ENCODE assay signal across 14 mouse cellular contexts in genomic region chr12:29050516-29051251, GRCm38 (mm10).
DNase-seq lines count a peak whose midpoint lies in the region; ATAC-seq and TF ChIP-seq lines count a peak whose summit lies in the region.
"Had no signal": no experiment of that assay in that cellular context is flagged by ENCODE, and none has a peak within 500 bp of the region (broad histone marks: within the 10 kb centered on the region; RNA-seq: fewer than 3 reads in every experiment).

No protein-coding gene starts in this region.

- no peaks in the 10 kb centered on the region for H3K27me3 ChIP-seq in heart, postnatal 0 days (ENCODE audit: control insufficient read depth, insufficient read depth, low read length)
- no peaks in the 10 kb centered on the region for H3K27me3 ChIP-seq in midbrain, embryonic 13.5 days
- no peaks in the 10 kb centered on the region; the same call in 1 of the 2 replicates for H3K27me3 ChIP-seq in midbrain, embryonic 11.5 days (ENCODE audit: control insufficient read depth, insufficient read depth, low read length)
- no peaks in the 10 kb centered on the region for H3K27me3 ChIP-seq in hindbrain, embryonic 14.5 days (ENCODE audit: control insufficient read depth, insufficient read depth, low read length)
- no peaks in the 10 kb centered on the region for H3K27me3 ChIP-seq in neural tube, embryonic 15.5 days (replicated peaks)
- no peaks in the 10 kb centered on the region for H3K27me3 ChIP-seq in midbrain, embryonic 16.5 days (ENCODE audit: control insufficient read depth, insufficient read depth, low read depth, low read length)
- H3K27me3 ChIP-seq: liver, embryonic 13.5 days had no signal

- no peak overlapping the region for H3K9ac ChIP-seq in heart, postnatal 0 days (replicated peaks; ENCODE audit: low read depth, low read length)
- no peak overlapping the region for H3K9ac ChIP-seq in midbrain, embryonic 13.5 days (replicated peaks)
- no peak overlapping the region for H3K9ac ChIP-seq in midbrain, embryonic 11.5 days (ENCODE audit: low read length)
- no peak overlapping the region for H3K9ac ChIP-seq in hindbrain, embryonic 14.5 days
- H3K9ac ChIP-seq in neural tube, embryonic 15.5 days (replicated peaks): no peak overlapping the region
- no peak overlapping the region for H3K9ac ChIP-seq in midbrain, embryonic 16.5 days (ENCODE audit: low read depth, low read length)
- H3K9ac ChIP-seq: liver, embryonic 13.5 days had no signal

- no peaks in the 10 kb centered on the region for H3K9me3 ChIP-seq in heart, postnatal 0 days (replicated peaks; ENCODE audit: control insufficient read depth, low read length)
- no peaks in the 10 kb centered on the region for H3K9me3 ChIP-seq in midbrain, embryonic 13.5 days
- no peaks in the 10 kb centered on the region for H3K9me3 ChIP-seq in midbrain, embryonic 11.5 days (ENCODE audit: control insufficient read depth, low read length)
- no peaks in the 10 kb centered on the region for H3K9me3 ChIP-seq in hindbrain, embryonic 14.5 days (ENCODE audit: control insufficient read depth, low read length)
- no peaks in the 10 kb centered on the region for H3K9me3 ChIP-seq in neural tube, embryonic 15.5 days (replicated peaks)
- H3K9me3 ChIP-seq in midbrain, embryonic 16.5 days (replicated peaks; ENCODE audit: control insufficient read depth, low read length, poor library complexity, severe bottlenecking): no peaks in the 10 kb centered on the region
- H3K9me3 ChIP-seq: liver, embryonic 13.5 days had no signal

- no peak overlapping the region for H3K27ac ChIP-seq in heart, postnatal 0 days (ENCODE audit: low read depth)
- peak overlapping the region; percentile 36; the same call in 1 of the 2 replicates for H3K27ac ChIP-seq in midbrain, embryonic 13.5 days
- H3K27ac ChIP-seq in midbrain, embryonic 11.5 days (ENCODE audit: low read depth, low read length): no peak overlapping the region
- H3K27ac ChIP-seq in hindbrain, embryonic 14.5 days: peak overlapping the region; percentile 4; the same call in 1 of the 2 replicates
- peak overlapping the region; percentile 50 for H3K27ac ChIP-seq in neural tube, embryonic 15.5 days (replicated peaks)
- no peak overlapping the region for H3K27ac ChIP-seq in midbrain, embryonic 16.5 days (ENCODE audit: low read length)
- H3K27ac ChIP-seq: liver, embryonic 13.5 days; macrophage had no signal

- WGBS in heart, postnatal 0 days: 40% methylated on average over 8 of the region's 8 CpGs
- WGBS in midbrain, embryonic 13.5 days: 64% methylated on average over 8 of the region's 8 CpGs
- 73% methylated on average over 8 of the region's 8 CpGs for WGBS in midbrain, embryonic 11.5 days
- WGBS in hindbrain, embryonic 14.5 days: 32% methylated on average over 8 of the region's 8 CpGs
- WGBS in neural tube, embryonic 15.5 days: 28% methylated on average over 8 of the region's 8 CpGs
- 55% methylated on average over 8 of the region's 8 CpGs for WGBS in midbrain, embryonic 16.5 days

- H3K4me3 ChIP-seq in heart, postnatal 0 days (ENCODE audit: low read depth, low read length): no peak overlapping the region
- H3K4me3 ChIP-seq in midbrain, embryonic 13.5 days (replicated peaks): no peak overlapping the region
- H3K4me3 ChIP-seq in midbrain, embryonic 11.5 days (ENCODE audit: low read depth, low read length): no peak overlapping the region
- H3K4me3 ChIP-seq in hindbrain, embryonic 14.5 days (replicated peaks; ENCODE audit: low read length): no peak overlapping the region
- no peak overlapping the region for H3K4me3 ChIP-seq in neural tube, embryonic 15.5 days (replicated peaks)
- no peak overlapping the region for H3K4me3 ChIP-seq in midbrain, embryonic 16.5 days (ENCODE audit: low read depth, low read length)
- H3K4me3 ChIP-seq: liver, embryonic 13.5 days; myocyte had no signal

- no peaks in the 10 kb centered on the region for H3K36me3 ChIP-seq in heart, postnatal 0 days (replicated peaks; ENCODE audit: control insufficient read depth, insufficient read depth, low read length)
- H3K36me3 ChIP-seq in midbrain, embryonic 13.5 days: no peaks in the 10 kb centered on the region
- no peaks in the 10 kb centered on the region for H3K36me3 ChIP-seq in midbrain, embryonic 11.5 days (ENCODE audit: control insufficient read depth, insufficient read depth, low read length)
- H3K36me3 ChIP-seq in hindbrain, embryonic 14.5 days (replicated peaks; ENCODE audit: control insufficient read depth, insufficient read depth): no peaks in the 10 kb centered on the region
- no peaks in the 10 kb centered on the region for H3K36me3 ChIP-seq in neural tube, embryonic 15.5 days
- H3K36me3 ChIP-seq in midbrain, embryonic 16.5 days (ENCODE audit: control insufficient read depth, insufficient read depth, low read length): no peaks in the 10 kb centered on the region
- H3K36me3 ChIP-seq: liver, embryonic 13.5 days had no signal

- DNase-seq in heart, postnatal 0 days (ENCODE audit: low spot score): peak; percentile 15
- DNase-seq in heart, postnatal 36 days: no peak
- no peak for DNase-seq in midbrain, embryonic 11.5 days (ENCODE audit: low spot score, missing footprints)
- DNase-seq in hindbrain, embryonic 14.5 days (ENCODE audit: low spot score): peak; percentile 50
- DNase-seq in left cerebral cortex, adult 8-10 months (ENCODE audit: low spot score in 2 of 2): no peak
- DNase-seq: cerebellum, adult 11 months; gastrocnemius, postnatal 14 days; liver, embryonic 13.5 days; right cerebral cortex, adult 18-20 months had no signal

- H3K4me2 ChIP-seq in heart, postnatal 0 days (ENCODE audit: low read depth, low read length): no peak overlapping the region
- no peak overlapping the region for H3K4me2 ChIP-seq in midbrain, embryonic 13.5 days (replicated peaks)
- H3K4me2 ChIP-seq in midbrain, embryonic 11.5 days: no peak overlapping the region
- H3K4me2 ChIP-seq in hindbrain, embryonic 14.5 days (replicated peaks): no peak overlapping the region
- no peak overlapping the region for H3K4me2 ChIP-seq in neural tube, embryonic 15.5 days
- no peak overlapping the region for H3K4me2 ChIP-seq in midbrain, embryonic 16.5 days (ENCODE audit: low read length)
- H3K4me2 ChIP-seq: liver, embryonic 13.5 days had no signal

- no peak for TF ChIP-seq EP300 in heart, postnatal 0 days (IDR thresholded peaks at IDR 0.05; ENCODE audit: low read depth)

- no peak for TF ChIP-seq CTCF in heart, postnatal 0 days (IDR thresholded peaks at IDR 0.05; ENCODE audit: low read depth)

- intact Hi-C loops in heart, postnatal 36 days (cut with DNase I): no loop called here

- ATAC-seq in heart, postnatal 0 days (ENCODE audit: insufficient read depth, low read depth): no peak
- ATAC-seq in midbrain, embryonic 13.5 days: no peak
- no peak for ATAC-seq in midbrain, embryonic 11.5 days (ENCODE audit: low FRiP score)
- ATAC-seq in hindbrain, embryonic 14.5 days (ENCODE audit: low FRiP score): 0 out of 2 replicates have a peak, but pooled peaks have one; percentile 31
- ATAC-seq in neural tube, embryonic 15.5 days (ENCODE audit: low FRiP score): 0 out of 2 replicates have a peak, but pooled peaks have one; percentile 16
- no peak for ATAC-seq in midbrain, embryonic 16.5 days

- H3K4me1 ChIP-seq in heart, postnatal 0 days (ENCODE audit: control insufficient read depth, insufficient read depth): no peaks in the 10 kb centered on the region
- H3K4me1 ChIP-seq in midbrain, embryonic 13.5 days (replicated peaks): peaks cover 43% of the 10 kb centered on the region
- H3K4me1 ChIP-seq in midbrain, embryonic 11.5 days (ENCODE audit: control insufficient read depth, insufficient read depth, low read length): peaks cover 16% of the 10 kb centered on the region
- peaks cover 24% of the 10 kb centered on the region for H3K4me1 ChIP-seq in hindbrain, embryonic 14.5 days (replicated peaks; ENCODE audit: control insufficient read depth, insufficient read depth, low read length)
- H3K4me1 ChIP-seq in neural tube, embryonic 15.5 days: peaks cover 44% of the 10 kb centered on the region
- H3K4me1 ChIP-seq in midbrain, embryonic 16.5 days (ENCODE audit: control insufficient read depth, insufficient read depth, low read length): peaks cover 17% of the 10 kb centered on the region
- H3K4me1 ChIP-seq: liver, embryonic 13.5 days had no signal

Comparison
In these comparisons a context has a peak if more than half of its experiments do, and no peak if none do; other contexts are left out.
1. DNase-seq: peak in heart, postnatal 0 days (single experiment) and hindbrain, embryonic 14.5 days (single experiment); none in heart, postnatal 36 days (0 of 2), midbrain, embryonic 11.5 days (single experiment) and left cerebral cortex, adult 8-10 months (0 of 2).
2. H3K27ac ChIP-seq: peak in midbrain, embryonic 13.5 days (single experiment), hindbrain, embryonic 14.5 days (single experiment) and neural tube, embryonic 15.5 days (single experiment); none in heart, postnatal 0 days (single experiment), midbrain, embryonic 11.5 days (single experiment) and midbrain, embryonic 16.5 days (single experiment).
3. ATAC-seq: peak in hindbrain, embryonic 14.5 days (single experiment) and neural tube, embryonic 15.5 days (single experiment); none in heart, postnatal 0 days (single experiment), midbrain, embryonic 13.5 days (single experiment), midbrain, embryonic 11.5 days (single experiment) and midbrain, embryonic 16.5 days (single experiment).